Mouse (Mus musculus): ENCODE measurements around the gene Ptpn4. TPM values are rescaled to one million over a fixed set of nuclear protein-coding genes. Genes with fewer than 3 reads are reported as not detected.

Ptpn4 gene
- 19.9 and 22.3 TPM in 2 replicates for polyA plus RNA-seq (2014; fragmentation: Nextera tagmentation; extraction: Ambion mirVana)

DNA sequence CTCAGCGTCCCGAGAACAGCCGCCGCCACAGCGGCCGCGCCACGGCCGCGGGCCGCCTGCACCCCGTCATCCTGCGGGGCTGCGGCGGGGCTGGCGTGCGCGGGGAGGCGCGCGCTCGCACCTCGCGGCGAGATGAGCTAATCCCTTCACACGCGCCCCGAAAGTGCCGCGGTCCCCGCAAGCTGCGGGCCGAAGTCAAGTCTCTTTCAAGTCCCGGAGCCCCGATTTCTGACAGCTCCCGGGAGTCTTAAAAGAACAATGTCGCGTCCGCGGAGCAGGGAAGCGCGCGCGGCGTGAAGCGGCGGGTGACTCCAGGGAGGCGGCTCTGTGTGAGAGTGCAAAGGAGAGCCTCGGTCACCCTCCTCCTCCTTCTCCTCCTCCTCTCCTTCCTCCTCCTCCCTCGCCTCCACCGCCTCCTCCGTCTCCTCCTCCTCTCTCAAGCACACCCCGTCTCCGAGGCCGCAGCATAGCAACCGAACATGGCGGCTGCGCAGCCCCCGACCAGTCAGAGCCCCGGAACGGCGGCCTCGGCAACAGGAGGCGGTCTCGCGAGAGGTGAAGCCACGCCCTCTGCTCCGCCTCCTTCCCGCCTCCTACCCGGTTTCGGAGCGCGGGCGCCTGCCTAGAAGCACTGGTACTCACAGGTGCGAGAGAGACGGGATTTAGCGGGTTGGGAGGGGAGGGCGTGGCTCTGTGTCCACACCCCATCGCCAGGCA lies at the start of gene Ptpn4:
Gene Ptpn4, minus strand, starts transcription at position 579 of the 717 bp plus-strand sequence.
- Histone ChIP-seq H3K27ac (peak within 1 kb of the TSS; percentile 92), H3K4me2 (replicated peaks) (peak within 1 kb of the TSS; percentile 82), H3K4me3 (replicated peaks; ENCODE audit: low read length) (peak within 1 kb of the TSS; percentile 71), H3K9me3 (ENCODE audit: control insufficient read depth, low read length) (no peaks in the 10 kb centered on the region), H3K27me3 (ENCODE audit: control insufficient read depth, insufficient read depth, low read length) (no peaks in the 10 kb centered on the region), H3K4me1 (replicated peaks; ENCODE audit: control insufficient read depth, insufficient read depth, low read length) (peaks cover 21% of the 10 kb centered on the region), H3K36me3 (replicated peaks; ENCODE audit: control insufficient read depth, insufficient read depth) (no peaks in the 10 kb centered on the region), H3K9ac (peak within 1 kb of the TSS; percentile 77)
- ATAC-seq (ENCODE audit: low FRiP score): peak; percentile 99
- peak; percentile 96 for DNase-seq (ENCODE audit: low spot score)
- WGBS: under 1% methylated on average over 76 of the region's 79 CpGs

DNA sequence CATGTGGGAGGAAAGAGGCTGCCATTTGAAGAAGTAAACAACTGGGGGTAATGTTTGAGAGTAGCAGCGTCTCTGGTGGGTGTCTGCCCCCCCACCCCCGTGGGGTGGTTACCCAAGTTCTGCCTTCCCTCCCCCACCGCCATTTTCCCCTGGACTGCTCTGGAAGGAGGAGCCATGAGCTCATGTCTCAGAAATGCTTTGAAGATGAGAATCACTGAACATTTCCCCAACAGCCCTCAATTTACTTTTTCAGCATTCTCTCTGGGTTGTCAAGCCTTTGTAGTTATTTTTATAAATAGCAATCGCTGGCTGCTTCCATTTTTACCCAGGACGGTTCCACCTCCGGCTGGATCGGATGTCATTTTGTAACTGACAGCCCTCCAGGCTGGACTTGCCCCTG lies 48.9 kb upstream of the Ptpn4 start:
- ATAC-seq (ENCODE audit: low FRiP score) (no peak), DNase-seq (ENCODE audit: low spot score) (no peak)
- H3K9me3 ChIP-seq (ENCODE audit: control insufficient read depth, low read length): no peaks in the 10 kb centered on the region
- no peak overlapping the region for H3K9ac ChIP-seq
- no peak overlapping the region for H3K4me3 ChIP-seq (replicated peaks; ENCODE audit: low read length)
- H3K27me3 ChIP-seq (ENCODE audit: control insufficient read depth, insufficient read depth, low read length): no peaks in the 10 kb centered on the region
- 81% methylated on average over 7 of the region's 7 CpGs for WGBS
- no peaks in the 10 kb centered on the region for H3K36me3 ChIP-seq (replicated peaks; ENCODE audit: control insufficient read depth, insufficient read depth)
- no peaks in the 10 kb centered on the region for H3K4me1 ChIP-seq (replicated peaks; ENCODE audit: control insufficient read depth, insufficient read depth, low read length)
- no peak overlapping the region for H3K27ac ChIP-seq
- H3K4me2 ChIP-seq (replicated peaks): no peak overlapping the region

DNA sequence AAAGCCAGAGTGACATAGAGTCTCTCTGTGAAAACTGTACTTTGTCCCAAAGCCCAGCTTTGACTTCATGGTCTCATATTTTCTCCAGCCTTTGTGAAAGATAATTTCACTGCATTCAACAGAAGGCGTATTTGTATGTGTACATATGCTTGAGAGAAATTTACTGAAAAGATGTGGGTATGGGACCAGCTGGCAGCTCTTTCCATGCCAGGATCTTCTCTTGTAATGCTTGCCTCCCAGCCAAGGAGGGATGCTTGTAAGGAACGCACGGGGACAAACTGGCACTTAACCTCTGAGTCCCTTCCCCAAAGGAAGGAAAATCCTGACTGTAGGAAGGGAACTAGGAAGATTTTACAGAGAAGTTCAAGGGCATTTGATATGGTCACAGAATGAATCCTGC lies 46.9 kb upstream of the Ptpn4 start:
- WGBS: 87% methylated on average over 3 of the region's 3 CpGs
- Histone ChIP-seq H3K27me3 (ENCODE audit: control insufficient read depth, insufficient read depth, low read length) (no peaks in the 10 kb centered on the region), H3K27ac (no peak overlapping the region), H3K9me3 (ENCODE audit: control insufficient read depth, low read length) (no peaks in the 10 kb centered on the region), H3K36me3 (replicated peaks; ENCODE audit: control insufficient read depth, insufficient read depth) (no peaks in the 10 kb centered on the region), H3K4me2 (replicated peaks) (no peak overlapping the region), H3K4me1 (replicated peaks; ENCODE audit: control insufficient read depth, insufficient read depth, low read length) (0 out of 2 replicates have a peak, but pooled peaks cover 3% of the 10 kb centered on the region), H3K9ac (no peak overlapping the region), H3K4me3 (replicated peaks; ENCODE audit: low read length) (no peak overlapping the region)
- DNase-seq (ENCODE audit: low spot score) (no peak), ATAC-seq (ENCODE audit: low FRiP score) (no peak)

DNA sequence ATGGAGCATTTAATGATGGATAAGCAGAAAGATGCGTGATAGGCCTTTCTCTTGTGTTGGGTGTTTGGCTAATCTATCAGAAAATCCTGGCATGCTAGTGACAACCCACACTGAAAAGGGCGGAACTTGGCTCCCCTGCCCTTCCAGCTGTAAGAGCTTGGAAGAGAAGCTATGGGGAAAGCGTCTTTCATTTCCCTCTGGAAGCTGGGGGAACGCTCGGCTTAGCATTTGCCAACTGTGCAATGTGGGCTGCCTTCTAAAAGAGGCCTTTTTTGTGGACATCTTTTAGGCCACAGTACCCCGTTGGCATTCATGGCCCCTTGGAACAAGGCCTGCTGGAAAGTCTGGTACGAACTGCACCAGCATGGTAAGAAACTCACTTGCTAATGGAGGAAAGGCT lies 41.5 kb upstream of the Ptpn4 start:
- Histone ChIP-seq H3K36me3 (replicated peaks; ENCODE audit: control insufficient read depth, insufficient read depth) (no peaks in the 10 kb centered on the region), H3K4me1 (replicated peaks; ENCODE audit: control insufficient read depth, insufficient read depth, low read length) (0 out of 2 replicates have a peak, but pooled peaks cover 5% of the 10 kb centered on the region), H3K27ac (peak overlapping the region; percentile 51), H3K4me2 (replicated peaks) (no peak overlapping the region), H3K9ac (no peak overlapping the region), H3K4me3 (replicated peaks; ENCODE audit: low read length) (no peak overlapping the region), H3K9me3 (ENCODE audit: control insufficient read depth, low read length) (no peaks in the 10 kb centered on the region), H3K27me3 (ENCODE audit: control insufficient read depth, insufficient read depth, low read length) (no peaks in the 10 kb centered on the region)
- DNase-seq (ENCODE audit: low spot score) (peak; percentile 47), ATAC-seq (ENCODE audit: low FRiP score) (peak; percentile 76; the same call in 1 of the 2 replicates)
- 58% methylated on average over 7 of the region's 7 CpGs for WGBS

DNA sequence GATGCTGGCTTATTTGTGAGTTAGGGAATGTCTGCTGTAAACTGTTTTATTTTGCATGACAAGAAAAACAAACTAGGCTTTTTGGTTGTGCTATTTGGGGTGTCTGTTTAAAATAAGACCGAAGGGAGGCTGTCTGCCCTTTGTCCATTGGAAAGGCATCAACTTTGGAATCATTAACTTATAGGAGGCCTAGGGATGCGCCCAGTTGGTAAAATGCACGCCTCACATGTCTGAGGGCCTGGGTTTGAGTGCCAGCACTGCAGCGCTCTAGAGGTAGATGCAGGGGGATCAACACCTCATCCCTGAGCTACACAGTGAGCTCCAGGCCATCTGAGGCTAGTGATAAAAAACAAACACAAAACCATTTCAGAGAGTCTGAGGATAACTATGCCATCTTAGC lies 40.1 kb upstream of the Ptpn4 start:
- Histone ChIP-seq H3K9ac (no peak overlapping the region), H3K27ac (no peak overlapping the region), H3K4me2 (replicated peaks) (no peak overlapping the region), H3K4me1 (replicated peaks; ENCODE audit: control insufficient read depth, insufficient read depth, low read length) (0 out of 2 replicates have a peak, but pooled peaks cover 5% of the 10 kb centered on the region), H3K4me3 (replicated peaks; ENCODE audit: low read length) (no peak overlapping the region), H3K9me3 (ENCODE audit: control insufficient read depth, low read length) (no peaks in the 10 kb centered on the region), H3K27me3 (ENCODE audit: control insufficient read depth, insufficient read depth, low read length) (no peaks in the 10 kb centered on the region), H3K36me3 (replicated peaks; ENCODE audit: control insufficient read depth, insufficient read depth) (no peaks in the 10 kb centered on the region)
- 87% methylated on average over 4 of the region's 4 CpGs for WGBS
- DNase-seq (ENCODE audit: low spot score) (no peak), ATAC-seq (ENCODE audit: low FRiP score) (no peak)

DNA sequence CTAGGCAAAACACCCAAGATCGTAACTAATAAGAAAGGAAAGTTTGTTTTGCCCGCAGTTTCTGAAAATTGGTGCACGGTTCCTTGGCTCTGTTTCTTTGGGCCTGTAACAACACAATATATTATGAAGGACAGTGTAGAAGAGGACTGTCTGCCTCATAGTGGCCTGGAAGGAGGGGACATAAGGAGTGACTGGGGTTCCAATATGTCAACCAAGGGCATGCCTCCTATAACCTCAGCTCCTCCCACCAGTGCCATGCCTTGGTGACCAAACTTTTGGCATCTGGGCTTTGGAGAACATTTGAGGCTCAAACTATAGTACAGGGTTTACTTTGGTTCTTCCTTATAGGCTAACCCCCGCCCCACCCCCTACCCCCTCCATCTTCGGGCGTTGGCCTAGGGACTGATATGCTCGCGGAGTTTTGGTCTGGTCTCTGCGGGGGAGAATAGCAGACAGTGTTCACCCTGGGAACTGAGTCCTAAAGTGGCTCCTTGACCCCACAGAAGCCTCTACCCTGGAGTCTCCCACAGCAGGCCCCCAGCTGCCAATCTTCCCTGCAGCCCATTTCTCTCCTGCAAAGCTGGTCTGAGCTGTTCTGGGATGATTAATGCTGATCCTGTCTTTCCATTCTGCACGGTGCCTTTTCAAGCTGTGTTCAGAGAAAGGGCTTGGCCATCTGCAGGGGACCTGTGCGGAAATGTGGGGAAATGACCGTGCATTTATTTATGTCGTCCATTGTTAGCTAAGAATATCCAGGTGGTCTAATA lies 31.2 kb upstream of the Ptpn4 start:
- Histone ChIP-seq H3K4me3 (replicated peaks; ENCODE audit: low read length) (no peak overlapping the region), H3K4me2 (replicated peaks) (peak overlapping the region; percentile 1; the same call in 1 of the 2 replicates), H3K9me3 (ENCODE audit: control insufficient read depth, low read length) (no peaks in the 10 kb centered on the region), H3K27me3 (ENCODE audit: control insufficient read depth, insufficient read depth, low read length) (no peaks in the 10 kb centered on the region), H3K4me1 (replicated peaks; ENCODE audit: control insufficient read depth, insufficient read depth, low read length) (0 out of 2 replicates have a peak, but pooled peaks cover 4% of the 10 kb centered on the region), H3K36me3 (replicated peaks; ENCODE audit: control insufficient read depth, insufficient read depth) (no peaks in the 10 kb centered on the region), H3K9ac (no peak overlapping the region), H3K27ac (no peak overlapping the region)
- DNase-seq (ENCODE audit: low spot score) (no peak), ATAC-seq (ENCODE audit: low FRiP score) (peak; percentile 40; the same call in 1 of the 2 replicates)
- 31% methylated on average over 13 of the region's 13 CpGs for WGBS

DNA sequence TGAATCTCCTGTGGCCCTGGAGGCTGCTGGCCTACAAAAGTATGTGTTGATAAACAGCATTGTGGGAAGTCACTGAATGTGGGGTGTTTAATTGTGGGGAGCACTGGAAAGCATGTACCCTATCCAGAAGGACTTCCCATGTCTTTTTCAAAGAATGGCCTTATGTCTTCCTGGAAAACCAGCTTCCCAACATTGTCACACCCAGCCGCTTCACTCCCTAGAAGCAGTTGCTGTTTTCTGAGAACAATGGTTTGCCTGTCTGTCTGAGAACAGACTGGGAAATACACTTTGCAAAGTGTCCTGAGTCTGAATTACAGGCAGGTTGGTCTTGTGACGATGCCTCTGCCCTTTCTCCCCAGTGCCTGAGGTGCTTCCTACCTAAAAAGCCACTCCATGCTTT lies 29.9 kb upstream of the Ptpn4 start:
- no peak overlapping the region for H3K4me2 ChIP-seq (replicated peaks)
- no peaks in the 10 kb centered on the region for H3K27me3 ChIP-seq (ENCODE audit: control insufficient read depth, insufficient read depth, low read length)
- no peak overlapping the region for H3K27ac ChIP-seq
- H3K4me1 ChIP-seq (replicated peaks; ENCODE audit: control insufficient read depth, insufficient read depth, low read length): 0 out of 2 replicates have a peak, but pooled peaks cover 4% of the 10 kb centered on the region
- no peak overlapping the region for H3K9ac ChIP-seq
- H3K4me3 ChIP-seq (replicated peaks; ENCODE audit: low read length): no peak overlapping the region
- WGBS: 49% methylated on average over 2 of the region's 2 CpGs
- no peaks in the 10 kb centered on the region for H3K36me3 ChIP-seq (replicated peaks; ENCODE audit: control insufficient read depth, insufficient read depth)
- DNase-seq (ENCODE audit: low spot score): no peak
- ATAC-seq (ENCODE audit: low FRiP score): no peak
- no peaks in the 10 kb centered on the region for H3K9me3 ChIP-seq (ENCODE audit: control insufficient read depth, low read length)

DNA sequence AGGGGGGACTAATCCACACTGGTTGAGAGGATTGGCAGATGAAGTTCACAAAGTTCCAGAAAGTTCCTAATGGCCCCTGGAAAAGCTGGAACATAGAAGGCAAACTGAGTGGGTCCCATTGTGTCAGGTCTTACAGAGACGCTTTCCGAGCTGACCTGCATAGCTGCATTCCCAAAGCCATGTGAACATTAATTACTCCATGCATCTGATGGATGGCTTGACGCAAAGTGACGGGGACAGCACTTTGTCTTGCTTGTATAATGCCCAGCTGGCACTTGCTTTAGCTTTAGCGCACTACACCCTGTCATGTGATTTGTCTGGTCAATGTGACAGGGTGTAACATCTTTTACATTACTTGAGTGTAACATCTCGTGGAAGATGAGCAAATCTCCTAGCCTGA lies 27.9 kb upstream of the Ptpn4 start:
- Histone ChIP-seq H3K27ac (no peak overlapping the region), H3K4me3 (replicated peaks; ENCODE audit: low read length) (no peak overlapping the region), H3K4me2 (replicated peaks) (no peak overlapping the region), H3K4me1 (replicated peaks; ENCODE audit: control insufficient read depth, insufficient read depth, low read length) (0 out of 2 replicates have a peak, but pooled peaks cover 4% of the 10 kb centered on the region), H3K9me3 (ENCODE audit: control insufficient read depth, low read length) (no peaks in the 10 kb centered on the region), H3K27me3 (ENCODE audit: control insufficient read depth, insufficient read depth, low read length) (no peaks in the 10 kb centered on the region), H3K36me3 (replicated peaks; ENCODE audit: control insufficient read depth, insufficient read depth) (no peaks in the 10 kb centered on the region), H3K9ac (no peak overlapping the region)
- no peak for ATAC-seq (ENCODE audit: low FRiP score)
- no peak for DNase-seq (ENCODE audit: low spot score)
- 63% methylated on average over 6 of the region's 6 CpGs for WGBS

DNA sequence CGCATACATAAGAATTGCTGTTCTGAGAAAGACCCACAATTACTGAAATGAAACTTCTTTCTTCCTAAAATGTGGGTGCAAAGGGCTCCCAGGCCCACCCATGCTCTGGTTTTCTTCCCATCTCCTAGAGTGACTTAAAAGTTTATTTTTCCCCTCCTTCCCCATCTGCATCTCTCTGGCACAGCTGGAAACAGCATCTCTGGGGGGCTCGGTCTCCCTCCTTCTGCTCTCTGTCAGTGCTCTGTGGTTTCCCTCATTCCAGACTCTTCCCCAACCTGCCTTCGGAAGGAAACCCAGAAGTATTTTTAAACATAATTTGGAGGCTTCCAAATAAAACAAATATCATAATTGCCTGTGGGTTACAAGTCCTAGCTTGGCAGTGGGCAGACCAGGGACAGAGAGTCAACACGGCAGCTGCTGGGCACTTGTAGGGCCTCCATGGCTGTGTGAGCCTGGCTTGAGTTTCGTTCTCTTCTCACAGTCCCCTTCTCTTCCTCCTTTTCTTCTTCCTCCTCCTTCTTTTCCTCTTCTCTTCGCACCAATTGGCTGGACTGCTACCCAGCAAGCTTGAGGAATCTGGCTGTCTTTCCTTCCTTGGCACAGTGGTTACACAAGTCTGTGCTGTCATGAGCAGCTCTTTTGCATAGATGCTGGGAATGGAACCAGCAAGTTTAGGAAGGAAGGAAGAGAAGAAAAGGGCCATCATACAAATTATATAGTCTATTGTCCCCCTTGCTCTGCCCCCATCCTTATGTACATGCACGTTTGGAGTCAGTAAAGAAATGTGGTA lies 26.3 kb upstream of the Ptpn4 start:
- H3K9ac ChIP-seq: no peak overlapping the region
- ATAC-seq (ENCODE audit: low FRiP score) (no peak), DNase-seq (ENCODE audit: low spot score) (no peak)
- WGBS: 72% methylated on average over 7 of the region's 7 CpGs
- H3K4me3 ChIP-seq (replicated peaks; ENCODE audit: low read length): no peak overlapping the region
- H3K9me3 ChIP-seq (ENCODE audit: control insufficient read depth, low read length): no peaks in the 10 kb centered on the region
- H3K4me2 ChIP-seq (replicated peaks): no peak overlapping the region
- H3K27me3 ChIP-seq (ENCODE audit: control insufficient read depth, insufficient read depth, low read length): no peaks in the 10 kb centered on the region
- no peak overlapping the region for H3K27ac ChIP-seq
- no peaks in the 10 kb centered on the region for H3K36me3 ChIP-seq (replicated peaks; ENCODE audit: control insufficient read depth, insufficient read depth)
- H3K4me1 ChIP-seq (replicated peaks; ENCODE audit: control insufficient read depth, insufficient read depth, low read length): no peaks in the 10 kb centered on the region

All from hindbrain, embryonic 14.5 days (tissue).